In the genomic region with DNA sequence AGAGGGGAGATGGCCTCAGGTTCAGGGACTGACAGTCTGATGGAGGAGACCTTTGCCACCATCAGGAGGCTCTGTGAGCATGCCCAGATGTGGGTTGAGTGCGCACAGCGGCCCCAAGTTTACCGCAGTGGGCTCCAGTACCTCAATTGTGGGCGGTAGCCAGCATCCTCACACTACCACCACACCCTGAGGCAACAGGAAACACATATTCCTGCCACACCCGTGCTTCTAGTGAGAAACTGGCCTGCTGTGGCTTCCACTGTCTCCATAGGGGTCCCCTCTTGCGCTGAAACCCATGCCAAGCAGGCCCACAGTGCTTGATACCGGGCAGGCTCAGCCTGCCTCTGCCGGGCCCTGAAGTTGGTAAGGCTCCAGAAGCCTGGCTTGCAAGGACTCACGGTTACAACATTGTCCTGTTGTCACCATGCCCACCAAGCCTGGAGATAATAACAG, we compare ENCODE assay signal across 7 mouse cellular contexts. TPM values are rescaled to one million over a fixed set of nuclear protein-coding genes. Genes with fewer than 3 reads are reported as not detected.
DNase-seq lines count a peak whose midpoint lies in the region; ATAC-seq lines count a peak whose summit lies in the region.

No protein-coding gene starts in this region.

- ATAC-seq in CD4-positive, CD25-positive, alpha-beta regulatory T cell, adult 4 months = peak; percentile 79
- peak; percentile 72 for ATAC-seq in megakaryocyte-erythroid progenitor cell, adult 5-6 weeks (replicated peaks; ENCODE audit: low FRiP score, low TSS enrichment, poor library complexity, severe bottlenecking)

- H3K9me3 ChIP-seq in erythroblast, embryonic 14.5 days (ENCODE audit: control insufficient read depth, low read length) = no peaks in the 10 kb centered on the region

- H3K4me1 ChIP-seq in erythroblast, embryonic 14.5 days (ENCODE audit: control insufficient read depth) = peaks cover 26% of the 10 kb centered on the region

- peak; percentile 80 for DNase-seq in 3T3-L1 (ENCODE audit: low read depth, low spot score)
- peak; percentile 33 to 49 for DNase-seq in kidney, postnatal 36 days
- no peak for DNase-seq in right cerebral cortex, postnatal 10 days (ENCODE audit: low spot score in 2 of 2)
- DNase-seq in ovary, postnatal 14 days (ENCODE audit: low spot score) = no peak

- H3K27me3 ChIP-seq in erythroblast, embryonic 14.5 days (ENCODE audit: control insufficient read depth) = peaks cover 10% of the 10 kb centered on the region

- H3K36me3 ChIP-seq in erythroblast, embryonic 14.5 days (ENCODE audit: control insufficient read depth) = no peaks in the 10 kb centered on the region

- peak overlapping the region; percentile 60 for H3K4me3 ChIP-seq in erythroblast, embryonic 14.5 days (replicated peaks)

RNA-seq across cellular contexts. Expression of a gene that starts 30.6 kb away (rescaled TPM):
- 1 to 10 TPM; 1.0 to 1.4 TPM for polyA plus RNA-seq in CD4-positive, CD25-positive, alpha-beta regulatory T cell, adult 4 months (2017; shearing (Covaris generic))
- polyA plus RNA-seq in erythroblast, embryonic 14.5 days (2012) = 0.06 and 0.07 TPM in 2 replicates
- 0.49 and 0.59 TPM in 2 replicates for total RNA-seq in megakaryocyte-erythroid progenitor cell, adult 5-6 weeks (2014; fragmentation: Nextera tagmentation)
- 0.53 TPM in 1 of 2 replicates, not detected in the other for total RNA-seq in megakaryocyte-erythroid progenitor cell, adult 5-6 weeks (2017)

RNA-seq across cellular contexts. Expression of a gene that starts 33.2 kb away (rescaled TPM):
- 10 to 100 TPM; 26.1 to 42.4 TPM for polyA plus RNA-seq in CD4-positive, CD25-positive, alpha-beta regulatory T cell, adult 4 months (2017; shearing (Covaris generic))
- polyA plus RNA-seq in erythroblast, embryonic 14.5 days (2012) = 3.0 and 3.8 TPM in 2 replicates
- total RNA-seq in megakaryocyte-erythroid progenitor cell, adult 5-6 weeks (2014; fragmentation: Nextera tagmentation) = 28.5 and 34.9 TPM in 2 replicates
- total RNA-seq in megakaryocyte-erythroid progenitor cell, adult 5-6 weeks (2017) = 8.5 and 9.6 TPM in 2 replicates

Comparison
In these comparisons a context has a peak if more than half of its experiments do, and no peak if none do; other contexts are left out.
1. DNase-seq: peak in 3T3-L1 (single experiment) and kidney, postnatal 36 days (2 of 2); none in right cerebral cortex, postnatal 10 days (0 of 2) and ovary, postnatal 14 days (single experiment).